Mouse (Mus musculus): ENCODE data around the gene Morn5. TPM values are rescaled to one million over a fixed set of nuclear protein-coding genes. Genes with fewer than 3 reads are reported as not detected.

Morn5 gene
- not detected for polyA plus RNA-seq (2017; shearing (Covaris generic))

DNA sequence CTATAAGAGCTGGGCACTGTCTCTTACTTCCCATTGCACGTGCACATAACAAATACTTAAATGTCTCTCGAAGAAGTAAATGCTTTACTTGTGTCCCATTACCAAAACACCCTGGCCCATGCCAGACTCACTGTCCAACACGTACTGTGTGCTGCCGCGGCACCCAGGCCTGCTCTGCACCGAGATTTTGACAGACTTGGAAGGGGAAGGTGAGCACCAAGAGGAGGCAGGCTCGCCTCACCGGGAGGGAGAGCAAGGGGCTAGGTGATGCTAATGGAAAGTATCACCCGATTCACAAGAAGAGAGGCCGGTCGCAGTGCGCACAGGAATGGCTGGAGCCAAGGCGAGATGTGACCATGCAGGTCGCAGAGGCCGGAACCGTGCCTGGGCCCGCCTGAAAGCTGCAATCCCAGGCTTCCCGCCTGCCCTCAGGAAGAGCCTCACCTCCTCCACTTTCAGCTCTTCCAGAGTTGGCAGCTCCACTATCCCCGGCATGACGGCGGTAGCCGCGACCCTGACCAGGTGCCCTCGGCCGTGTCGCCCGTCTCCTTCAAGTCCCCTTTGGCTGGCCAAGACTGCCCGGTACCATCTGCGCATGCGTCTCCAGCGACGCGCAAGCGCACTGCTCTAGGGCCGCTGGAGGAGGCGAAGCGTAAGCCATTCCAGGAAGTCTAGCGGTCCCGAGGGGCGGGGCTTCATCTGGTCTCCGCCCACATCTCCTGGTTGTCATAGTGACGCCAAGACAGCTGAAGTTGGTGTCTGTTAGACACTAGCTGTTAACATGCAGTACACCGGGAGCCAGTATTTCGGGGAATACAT lies at the start of gene Morn5, which contains the start of gene Ndufa8:
Morn5 (plus strand) TSS at position 711 of the 819 bp plus-strand sequence.
Ndufa8 (minus strand) TSS at position 659 of the 819 bp plus-strand sequence.

DNA sequence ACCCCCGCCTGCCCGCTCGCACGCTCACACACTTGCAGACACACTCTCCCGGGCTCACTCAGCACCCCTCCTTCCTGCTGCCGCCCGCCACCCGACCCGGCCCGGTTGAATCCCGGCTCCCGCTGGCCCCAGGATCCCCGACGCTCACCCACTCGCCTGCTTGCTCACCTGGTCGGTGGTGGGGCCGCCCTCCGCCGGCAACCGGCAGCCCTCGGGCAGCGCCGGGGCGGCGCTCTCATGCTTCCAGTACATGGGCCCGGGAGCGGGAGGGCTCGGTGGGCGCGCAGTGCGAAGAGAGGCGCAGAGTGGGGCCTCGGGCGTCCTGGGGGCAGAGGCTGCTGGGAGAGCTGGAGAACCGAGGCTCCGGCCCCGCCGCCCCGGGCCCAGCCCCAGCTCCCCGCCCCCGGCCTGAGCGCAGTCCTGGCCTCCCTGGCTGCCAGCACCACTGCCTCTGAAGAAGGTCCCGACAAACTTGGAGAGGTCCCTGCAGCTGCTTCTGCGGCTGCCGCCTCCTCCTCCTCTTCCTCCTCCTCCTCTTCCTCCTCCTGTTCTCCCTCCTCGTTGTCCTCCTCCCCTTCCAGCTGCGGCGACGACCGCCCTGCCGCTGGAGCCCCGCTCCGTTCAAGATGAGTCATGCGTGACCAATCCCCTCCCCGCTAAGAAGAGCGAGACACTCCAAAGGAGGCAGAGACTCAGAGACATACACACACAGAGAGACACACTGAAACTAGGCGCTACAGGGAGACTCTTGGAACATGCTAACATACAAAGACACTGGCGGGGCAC lies 55.9 kb downstream of the Morn5 start, which contains the start of gene Lhx6:
Lhx6 (minus strand) TSS at position 453 of the 786 bp plus-strand sequence.

Other genes starting within 250 kb of the Morn5 start
- 0.89 TPM for gene Ttll11, start 69.5 kb upstream of the Morn5 start, polyA plus RNA-seq (2017; shearing (Covaris generic))
- gene Ndufa8, start 52 bp upstream of the Morn5 start, polyA plus RNA-seq (2017; shearing (Covaris generic)): 144 TPM
- not detected for gene Lhx6, start 56.0 kb downstream of the Morn5 start, polyA plus RNA-seq (2017; shearing (Covaris generic))
- 17.7 TPM for gene Mrrf, start 86.9 kb downstream of the Morn5 start, polyA plus RNA-seq (2017; shearing (Covaris generic))
- gene Rbm18, start 87.3 kb downstream of the Morn5 start, polyA plus RNA-seq (2017; shearing (Covaris generic)): 56.9 TPM
- gene Ptgs1, start 181.0 kb downstream of the Morn5 start, polyA plus RNA-seq (2017; shearing (Covaris generic)): 1.2 TPM

Data from CD4-positive, CD25-positive, alpha-beta regulatory T cell (primary cell).